Mouse (Mus musculus) retina, embryonic 14.5 days (tissue): ENCODE results near the gene Olfr1410.

Experiments used
- DNase-seq: peaks from one replicate; pipeline ENCODE4 v3.0.0-alpha.2; 2015; ENCODE audit warnings: low spot score

Olfr1410 gene

GRCm38 (mm10) chr1:92641514-92642272 lies 36.1 kb downstream of the Olfr1410 start, which contains the start of gene Cops9:
TSS of gene Cops9 (minus strand) at chr1:92641985.
- peak; percentile 96 for DNase-seq

- DNase-seq: no peak
Measured at GRCm38 (mm10) chr1:92643691-92644090, 38.1 kb downstream of the Olfr1410 start.

GRCm38 (mm10) chr1:92644916-92645315 lies 39.3 kb downstream of the Olfr1410 start:
- no peak for DNase-seq

- no peak for DNase-seq
Measured at GRCm38 (mm10) chr1:92646111-92646510, 40.5 kb downstream of the Olfr1410 start.

- no peak for DNase-seq
Measured at GRCm38 (mm10) chr1:92646601-92647000, 41.0 kb downstream of the Olfr1410 start.

GRCm38 (mm10) chr1:92647026-92647425 lies 41.4 kb downstream of the Olfr1410 start:
- DNase-seq: no peak

GRCm38 (mm10) chr1:92647752-92648151 lies 42.2 kb downstream of the Olfr1410 start:
- DNase-seq: peak; percentile 94

- no peak for DNase-seq
Measured at GRCm38 (mm10) chr1:92648197-92648596, 42.6 kb downstream of the Olfr1410 start.

- DNase-seq: peak; percentile 85
Measured at GRCm38 (mm10) chr1:92648673-92649072, 43.1 kb downstream of the Olfr1410 start, which contains the start of gene Otos. TSS of gene Otos (minus strand) at chr1:92648841.

GRCm38 (mm10) chr1:92651467-92651866 lies 45.9 kb downstream of the Olfr1410 start:
- DNase-seq: no peak

- DNase-seq: no peak
Measured at GRCm38 (mm10) chr1:92653179-92653578, 47.6 kb downstream of the Olfr1410 start.

GRCm38 (mm10) chr1:92654676-92655075 lies 49.1 kb downstream of the Olfr1410 start:
- no peak for DNase-seq

- DNase-seq: no peak
Measured at GRCm38 (mm10) chr1:92657025-92657820, 51.6 kb downstream of the Olfr1410 start.

GRCm38 (mm10) chr1:92659392-92659791 lies 53.8 kb downstream of the Olfr1410 start:
- DNase-seq: no peak
